Mouse (Mus musculus) C2C12 (cell line): ENCODE results near the gene Gna11.

Experiments used
- CTCF ChIP-seq: IDR thresholded peaks from one replicate; pipeline ENCODE4 v1.5.1; 2011; ENCODE audit not compliant: control insufficient read depth, insufficient read depth, insufficient read length
- USF1 ChIP-seq: IDR thresholded peaks from one replicate; pipeline ENCODE4 v1.6.1; 2011; ENCODE audit warnings: low read depth, mild to moderate bottlenecking, control low read depth, moderate library complexity

GRCm38 (mm10) chr10:81495151-81495550 lies 49.8 kb downstream of the Gna11 start:
- TF ChIP-seq CTCF (no peak), USF1 (no peak)
